Mouse (Mus musculus): ENCODE data around the gene Sema3g. TPM values are rescaled to one million over a fixed set of nuclear protein-coding genes. Genes with fewer than 3 reads are reported as not detected.

Gene Sema3g
- total RNA-seq, 2 experiments from 2014 or later, result 5.5 to 6.4 TPM

DNA sequence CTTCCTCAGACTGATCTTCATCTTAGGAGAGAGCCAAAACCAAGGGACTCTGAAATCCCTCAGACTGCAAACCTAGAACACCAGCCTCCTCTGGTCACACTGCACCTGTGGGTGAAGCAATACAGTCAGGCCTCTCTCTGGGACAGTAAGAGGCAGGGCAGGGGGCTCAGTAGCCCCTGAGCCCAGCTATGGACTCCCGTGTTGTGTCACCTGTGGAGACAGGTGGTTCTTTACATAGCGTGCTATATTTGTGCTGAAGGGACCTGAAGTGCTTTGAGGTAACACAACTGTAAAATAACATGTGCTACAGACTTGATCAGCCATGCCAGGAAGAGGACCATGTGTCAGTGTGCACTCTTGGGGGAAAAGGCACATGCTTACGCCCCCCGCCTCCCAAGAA is 22.1 kb upstream of the Sema3g start:
- no peak for DNase-seq (ENCODE audit: low spot score in 2 of 2)

- DNase-seq (ENCODE audit: low spot score in 2 of 2), result no peak
These were observed 21.7 kb upstream of the Sema3g start for GRCm38 (mm10) chr14:31195968-31196367.

DNA sequence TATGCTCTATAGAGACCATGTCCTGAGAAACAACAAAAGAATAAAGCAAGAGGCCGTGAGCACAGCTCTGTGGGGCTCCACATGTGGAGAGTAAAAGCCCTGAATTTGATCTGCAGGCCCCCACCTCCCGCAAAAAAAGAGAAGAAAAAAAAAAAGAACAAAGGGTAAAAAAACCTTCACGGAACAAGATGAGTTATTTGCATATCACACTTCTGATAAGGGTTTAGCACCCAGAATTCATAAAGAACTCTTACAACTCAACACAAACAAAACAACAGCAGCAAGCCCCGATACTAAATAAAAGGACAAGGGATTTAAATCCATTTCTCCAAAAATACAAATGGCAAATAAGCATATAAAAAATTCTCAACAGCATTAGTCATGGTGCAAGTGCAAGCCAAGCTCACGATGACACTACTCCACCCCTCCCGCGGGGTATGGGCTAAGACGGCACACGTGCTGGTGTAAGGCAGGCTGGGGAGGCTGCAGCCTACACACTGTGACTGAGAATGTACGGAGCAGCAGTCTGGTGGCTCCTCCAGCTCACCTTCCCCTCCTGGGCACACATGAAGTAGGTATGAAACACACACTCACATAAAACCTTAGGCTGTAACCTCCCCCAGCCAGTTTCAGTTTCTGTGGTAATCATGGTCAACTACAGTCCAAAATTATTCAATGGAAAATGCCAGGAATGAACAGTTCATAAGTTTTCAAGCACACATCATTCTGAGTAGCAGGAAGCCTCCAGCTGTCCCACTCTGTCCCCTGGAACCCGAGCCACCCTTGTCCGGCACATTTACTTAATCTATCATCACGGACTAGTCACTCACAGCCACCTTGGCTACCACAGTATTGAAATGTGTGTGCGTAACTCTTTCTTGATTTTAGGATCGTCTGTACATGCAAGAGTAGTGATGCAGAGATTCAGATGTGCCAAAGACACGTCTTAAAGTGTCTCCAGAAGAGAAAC is 19.8 kb upstream of the Sema3g start:
- DNase-seq (ENCODE audit: low spot score in 2 of 2), result no peak

GRCm38 (mm10) chr14:31199599-31199998 is 18.1 kb upstream of the Sema3g start:
- no peak for DNase-seq (ENCODE audit: low spot score in 2 of 2)

GRCm38 (mm10) chr14:31200038-31200437 is 17.6 kb upstream of the Sema3g start:
- DNase-seq (ENCODE audit: low spot score in 2 of 2), result no peak

GRCm38 (mm10) chr14:31204844-31205243 is 12.8 kb upstream of the Sema3g start:
- DNase-seq (ENCODE audit: low spot score in 2 of 2), result no peak

- DNase-seq (ENCODE audit: low spot score in 2 of 2), result peak in 1 of 2 experiments; percentile 34
These were observed 12.5 kb upstream of the Sema3g start for GRCm38 (mm10) chr14:31205244-31205561.

- DNase-seq (ENCODE audit: low spot score in 2 of 2), result peak in 1 of 2 experiments; percentile 61
These were observed 11.8 kb upstream of the Sema3g start for GRCm38 (mm10) chr14:31205562-31206467.

- peak; percentile 93 to 95 for DNase-seq (ENCODE audit: low spot score in 2 of 2)
These were observed 11.1 kb upstream of the Sema3g start for GRCm38 (mm10) chr14:31206472-31206981.

GRCm38 (mm10) chr14:31207070-31207830 is 10.4 kb upstream of the Sema3g start:
- peak in 1 of 2 experiments; percentile 28 for DNase-seq (ENCODE audit: low spot score in 2 of 2)

- no peak for DNase-seq (ENCODE audit: low spot score in 2 of 2)
These were observed 9.6 kb upstream of the Sema3g start, which contains the start of gene Tnnc1 for GRCm38 (mm10) chr14:31208084-31208483. Gene Tnnc1, plus strand, starts transcription at chr14:31208312.

DNA sequence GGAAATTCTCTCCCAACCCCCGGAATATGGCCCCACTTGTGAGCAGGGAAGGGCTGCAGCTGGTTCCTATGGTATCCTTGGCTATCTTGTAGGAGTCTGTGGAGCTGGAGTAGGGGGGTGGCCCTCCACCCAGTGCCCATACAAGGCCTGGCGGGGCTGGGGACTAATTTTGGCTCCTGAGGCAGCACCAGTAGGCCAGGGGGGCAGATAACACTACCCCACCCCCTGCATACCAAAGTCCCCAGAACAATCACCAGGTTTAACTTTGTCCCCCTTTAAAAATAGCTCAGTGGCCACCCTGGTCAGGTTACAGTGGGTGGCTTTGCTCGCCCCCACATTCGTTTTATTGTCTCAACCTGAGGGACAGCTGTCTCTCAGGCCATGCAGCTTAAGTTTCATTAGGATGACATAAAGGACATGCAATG is 8.5 kb upstream of the Sema3g start:
- DNase-seq (ENCODE audit: low spot score in 2 of 2), result no peak

GRCm38 (mm10) chr14:31211854-31212253 is 5.8 kb upstream of the Sema3g start:
- no peak for DNase-seq (ENCODE audit: low spot score in 2 of 2)

GRCm38 (mm10) chr14:31212499-31212898 is 5.2 kb upstream of the Sema3g start:
- no peak for DNase-seq (ENCODE audit: low spot score in 2 of 2)

GRCm38 (mm10) chr14:31213868-31214267 is 3.8 kb upstream of the Sema3g start:
- DNase-seq (ENCODE audit: low spot score in 2 of 2), result no peak

DNA sequence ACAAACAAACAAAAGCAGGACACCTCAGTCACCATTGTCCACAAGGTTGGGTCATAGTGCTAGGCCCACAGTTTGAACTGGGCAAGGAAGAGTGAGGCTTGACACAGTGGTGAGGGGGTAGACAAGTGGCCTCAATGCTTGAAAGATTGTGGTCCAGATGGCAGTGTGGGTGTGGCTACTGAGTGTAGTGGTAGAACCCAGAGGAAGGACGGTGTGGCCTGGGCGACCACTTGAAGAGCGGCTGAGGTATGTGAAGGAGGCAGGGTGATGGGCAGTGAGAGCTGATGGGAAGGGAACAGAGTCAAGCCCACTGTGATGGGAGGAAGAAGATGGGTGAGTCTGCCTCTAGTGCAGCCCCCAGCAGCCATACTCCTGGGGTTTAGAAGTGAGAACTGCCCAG is 3.0 kb upstream of the Sema3g start:
- DNase-seq (ENCODE audit: low spot score in 2 of 2), result no peak

GRCm38 (mm10) chr14:31215157-31216002 is 2.3 kb upstream of the Sema3g start:
- peak; percentile 49 to 66 for DNase-seq (ENCODE audit: low spot score in 2 of 2)

GRCm38 (mm10) chr14:31216846-31217245 is 814 bp upstream of the Sema3g start, which contains the start of gene Nisch:
Gene Nisch, minus strand, starts transcription at chr14:31216946.
- no peak for DNase-seq (ENCODE audit: low spot score in 2 of 2)

DNA sequence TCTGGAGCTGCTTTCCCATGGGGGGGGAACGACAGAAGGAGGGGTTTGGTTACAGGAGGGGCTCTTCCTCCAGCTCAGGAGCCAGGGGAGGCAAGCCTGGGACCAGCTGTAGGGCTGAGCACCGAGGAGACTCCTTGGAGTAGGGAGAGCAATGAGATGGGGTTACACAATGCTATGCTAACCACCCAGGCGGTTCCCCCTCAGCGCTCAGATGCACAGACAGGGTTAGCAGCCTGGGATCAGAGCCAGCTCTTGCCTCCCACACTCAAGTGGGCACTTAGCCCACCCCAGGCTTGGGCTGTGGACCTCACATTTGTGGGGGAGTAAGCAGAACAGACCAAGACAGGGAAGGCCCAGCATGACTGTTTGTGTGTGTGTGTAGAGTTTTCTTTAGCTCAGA is 9.3 kb downstream of the Sema3g start:
- DNase-seq (ENCODE audit: low spot score in 2 of 2), result peak; percentile 43 to 62

DNA sequence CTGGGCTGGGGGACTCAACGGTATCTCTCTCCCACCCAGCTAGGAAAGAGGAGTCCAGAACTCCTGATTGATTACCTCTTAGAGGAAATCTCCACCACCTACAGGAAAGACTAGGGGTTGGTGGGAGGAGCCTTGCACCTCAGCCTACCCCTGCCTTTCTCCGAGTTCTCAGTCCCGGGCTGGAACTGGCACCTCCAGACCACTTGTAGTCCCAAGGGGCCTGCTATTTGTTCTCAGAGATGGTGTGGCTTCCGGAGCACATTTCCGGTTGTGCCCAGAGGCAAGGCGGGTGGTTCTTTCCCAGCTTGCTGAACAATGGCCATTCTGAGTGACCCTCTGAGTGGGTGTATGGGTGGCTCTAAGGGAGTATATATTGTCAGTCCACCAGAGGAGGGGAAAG is 10.6 kb downstream of the Sema3g start:
- DNase-seq (ENCODE audit: low spot score in 2 of 2), result no peak
